Mouse (Mus musculus) monocyte, adult 5-6 weeks (primary cell): ENCODE results near the gene Uqcrc1. TPM values are rescaled to one million over a fixed set of nuclear protein-coding genes. Genes with fewer than 3 reads are reported as not detected.

Experiments
- ATAC-seq: fragments of 153-309, 156-312 bp; replicated peaks from 2 replicates; pipeline ENCODE4 v1.8.0; 2017; ENCODE audit warnings: mild to moderate bottlenecking; ENCODE audit not compliant: low TSS enrichment, insufficient number of reproducible peaks, severe bottlenecking, poor library complexity, low FRiP score
- total RNA-seq: library from RNA; stranded (forward); fragments of 200-1000, 200-491, 200-594 nt; gene quantifications from 3 replicates; pipeline ENCODE4 v1.2.3, GENCODE M21; 2017

Gene Uqcrc1
- total RNA-seq: 130 to 173 TPM (median 135 TPM) in 3 replicates

DNA sequence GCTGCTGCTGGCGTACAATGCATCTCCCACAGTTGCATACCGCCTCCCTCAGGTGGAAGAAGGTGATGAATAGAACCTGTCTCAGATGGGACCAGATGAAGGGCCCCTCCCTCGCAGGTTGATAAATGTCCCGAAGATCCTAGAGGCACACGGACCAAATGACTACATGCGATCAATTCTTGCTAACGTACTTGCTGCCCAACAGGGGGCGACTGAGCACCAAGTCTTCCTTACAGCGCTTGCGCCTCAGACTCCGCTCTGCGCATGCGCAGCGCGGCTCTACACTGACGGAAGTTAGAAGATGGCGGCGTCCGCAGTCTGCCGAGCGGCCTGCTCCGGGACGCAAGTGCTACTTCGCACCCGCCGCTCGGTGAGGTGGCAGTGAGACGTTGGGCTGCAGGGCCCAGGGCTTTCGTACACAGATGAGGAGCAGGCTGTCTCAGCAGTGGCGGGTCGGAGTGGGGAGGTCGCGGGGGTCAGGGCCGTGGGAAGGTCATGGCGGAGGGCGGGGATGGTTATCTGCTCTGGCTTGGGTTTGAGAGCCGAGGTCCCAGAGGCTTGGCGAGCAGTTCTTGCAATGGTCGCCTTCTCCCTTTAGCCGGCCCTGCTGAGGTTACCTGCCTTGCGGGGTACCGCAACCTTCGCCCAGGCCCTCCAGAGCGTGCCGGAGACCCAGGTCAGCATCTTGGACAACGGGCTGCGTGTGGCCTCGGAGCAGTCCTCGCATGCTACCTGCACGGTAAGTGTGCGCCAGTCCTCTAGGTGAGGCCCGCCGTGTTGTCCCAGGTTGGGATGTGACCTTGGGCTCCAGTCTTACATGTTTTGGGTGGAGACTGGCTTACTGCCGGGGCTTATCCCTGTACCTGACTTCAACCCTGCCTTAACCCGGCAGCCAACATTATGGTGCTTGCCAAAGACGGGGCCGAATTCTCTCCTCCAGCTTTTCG is at the start of gene Uqcrc1:
Gene Uqcrc1 (plus strand): TSS at position 216 of the 947 bp plus-strand sequence.
- peak; percentile 97 for ATAC-seq

DNA sequence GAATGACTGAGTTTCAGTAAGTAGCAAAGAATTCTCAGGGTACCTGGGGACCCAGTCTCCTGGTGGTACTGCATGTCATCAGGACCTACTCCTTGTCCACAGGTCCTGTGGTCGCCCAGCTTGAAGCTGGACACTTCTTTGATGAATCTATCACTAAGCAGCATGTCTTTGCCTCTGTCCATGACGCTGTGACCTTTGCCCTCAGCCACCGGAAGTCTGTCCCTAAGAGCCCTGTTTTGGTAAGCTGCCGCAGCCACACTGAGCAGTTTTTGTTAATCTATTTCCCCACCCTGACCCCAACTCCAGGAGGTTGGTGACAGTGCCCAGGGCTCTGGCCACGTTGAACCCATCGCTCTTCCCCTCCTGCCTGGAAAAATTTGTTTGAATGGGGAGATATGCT is 24.1 kb upstream of the Uqcrc1 start:
- ATAC-seq: no peak

DNA sequence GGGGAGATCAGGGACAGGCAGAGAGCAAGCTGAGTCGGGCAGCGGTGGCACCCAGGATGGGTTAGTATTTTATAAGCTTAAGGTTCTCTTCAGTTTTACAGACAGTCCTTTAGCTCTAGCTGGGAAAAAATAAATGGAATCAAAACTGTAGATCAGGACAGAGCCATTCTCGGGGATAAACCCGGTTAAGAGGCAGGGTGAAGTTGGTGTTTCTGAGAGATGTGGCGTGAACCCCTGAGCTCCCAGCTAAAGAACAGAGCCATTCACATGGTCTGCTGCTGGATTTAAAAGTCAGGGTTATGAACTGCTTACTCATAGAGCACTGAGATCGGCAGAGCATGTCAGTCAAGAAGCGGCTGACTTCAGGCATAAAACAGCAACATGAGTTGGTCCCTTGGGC is 23.3 kb upstream of the Uqcrc1 start:
- ATAC-seq: no peak

DNA sequence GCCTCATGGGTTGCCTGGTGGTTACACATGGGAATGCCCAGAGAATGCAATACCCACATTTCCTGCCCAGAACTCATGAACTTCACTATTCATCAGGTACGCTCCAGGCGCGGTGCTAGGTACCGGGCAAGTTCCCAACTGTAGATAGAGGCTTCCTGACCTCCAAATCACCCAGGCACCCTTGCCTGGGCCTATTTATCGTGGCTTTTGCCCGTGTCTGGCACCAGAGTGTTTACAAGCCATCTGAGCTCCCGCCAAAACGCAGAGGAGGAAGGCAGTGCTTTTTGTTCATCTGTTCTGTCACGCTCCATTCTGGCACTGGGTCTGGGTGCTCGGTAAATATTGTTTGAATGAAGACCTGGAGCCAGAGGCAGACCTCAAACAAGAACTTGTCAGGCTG is 22.8 kb upstream of the Uqcrc1 start:
- ATAC-seq: no peak

DNA sequence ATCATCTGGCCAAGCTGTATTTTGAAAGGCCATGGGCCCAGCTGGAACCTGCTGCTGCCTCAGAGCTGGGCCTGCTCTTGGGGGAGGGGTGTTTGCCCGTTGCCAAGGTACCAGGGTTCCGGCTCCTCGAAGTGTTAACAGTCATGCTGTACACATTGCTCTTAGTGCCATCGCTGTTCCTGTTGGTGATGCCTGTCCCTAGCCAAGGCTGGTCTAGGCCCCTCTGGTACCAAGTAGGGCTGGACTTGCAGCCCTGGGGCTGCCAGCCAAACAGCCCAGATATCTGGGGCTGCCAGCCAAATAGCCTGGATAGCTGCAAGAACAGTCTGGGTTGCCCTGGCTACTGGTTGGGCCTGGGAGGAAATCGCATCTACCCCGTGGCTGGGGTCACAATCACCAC is 21.9 kb upstream of the Uqcrc1 start, which contains the start of gene Tmem89:
Gene Tmem89 (plus strand): TSS at position 129 of the 400 bp plus-strand sequence.
- no peak for ATAC-seq

DNA sequence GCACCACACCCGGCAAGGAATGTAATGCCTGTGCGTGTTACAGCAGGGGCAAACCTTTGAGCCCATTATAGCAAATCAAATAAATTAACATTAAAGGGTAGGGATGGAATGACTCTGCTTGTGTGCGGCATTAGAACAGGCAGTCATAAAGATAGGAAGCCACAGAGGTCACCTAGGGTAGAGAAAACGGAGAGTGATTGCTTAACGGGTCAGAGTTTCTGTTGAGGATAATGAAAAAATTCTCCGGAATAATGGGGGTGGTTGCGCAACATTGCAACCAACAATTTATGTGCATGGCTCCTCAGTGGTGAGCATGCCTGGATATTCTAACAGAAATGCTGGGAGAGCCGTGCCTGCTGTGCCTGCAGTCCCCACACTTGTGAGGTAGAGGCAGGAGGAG is 10.5 kb upstream of the Uqcrc1 start:
- ATAC-seq: no peak

DNA sequence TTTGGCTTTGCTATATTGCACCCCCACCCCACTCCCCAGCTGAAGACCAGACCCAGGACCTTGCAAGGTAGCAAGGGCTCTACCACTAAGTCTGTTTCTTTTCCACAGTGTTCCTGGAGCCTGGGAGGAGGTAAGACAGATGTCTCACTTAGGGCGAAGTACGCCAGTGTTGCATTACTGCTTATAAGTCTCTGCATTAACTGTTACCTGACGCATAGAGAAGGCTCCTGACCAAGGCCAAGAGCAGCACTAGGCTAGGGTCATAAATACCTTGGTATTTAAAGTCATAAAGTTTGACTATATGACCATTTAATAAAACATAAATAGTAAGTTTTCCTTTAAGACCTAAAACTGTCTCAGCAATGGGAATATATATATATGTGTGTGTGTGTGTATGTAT is 8.0 kb upstream of the Uqcrc1 start:
- ATAC-seq: no peak

DNA sequence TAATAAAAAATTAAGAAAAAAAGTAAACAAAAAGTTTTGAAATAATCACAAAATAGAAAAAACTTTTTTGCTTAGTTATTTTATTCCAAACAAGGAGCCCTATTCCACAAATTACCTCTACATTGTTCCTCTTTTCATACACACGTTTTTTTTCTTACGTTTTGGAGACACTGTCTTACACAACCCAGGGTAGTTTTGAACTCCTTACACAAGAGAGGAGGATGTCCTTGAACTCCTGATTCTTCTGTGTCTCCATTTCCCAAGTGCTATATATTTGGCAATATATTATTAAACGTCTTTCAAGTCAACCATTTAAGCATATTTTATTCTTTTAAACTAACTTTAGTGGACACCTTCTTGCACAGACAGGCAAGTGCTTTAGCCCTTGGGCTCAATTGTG is 442 bp upstream of the Uqcrc1 start:
- ATAC-seq: no peak

DNA sequence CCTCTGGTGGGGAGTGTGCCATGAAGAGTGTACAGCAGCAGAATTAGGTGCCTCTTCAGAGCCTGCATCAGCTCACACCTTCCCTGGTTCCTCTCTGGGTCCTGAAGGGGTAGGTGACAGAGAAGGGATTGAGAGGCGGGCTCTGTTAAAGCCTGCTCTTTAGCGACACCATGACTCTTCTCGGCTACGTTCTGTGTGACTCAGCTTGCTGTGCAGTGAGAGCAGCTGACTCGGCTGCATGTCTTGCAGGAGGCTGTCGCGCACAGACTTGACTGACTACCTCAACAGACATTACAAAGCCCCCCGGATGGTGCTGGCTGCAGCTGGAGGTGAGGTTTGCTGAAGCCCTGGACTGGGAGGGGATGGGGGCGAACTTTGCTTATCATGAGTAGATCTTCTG is 8.7 kb downstream of the Uqcrc1 start:
- ATAC-seq: no peak

DNA sequence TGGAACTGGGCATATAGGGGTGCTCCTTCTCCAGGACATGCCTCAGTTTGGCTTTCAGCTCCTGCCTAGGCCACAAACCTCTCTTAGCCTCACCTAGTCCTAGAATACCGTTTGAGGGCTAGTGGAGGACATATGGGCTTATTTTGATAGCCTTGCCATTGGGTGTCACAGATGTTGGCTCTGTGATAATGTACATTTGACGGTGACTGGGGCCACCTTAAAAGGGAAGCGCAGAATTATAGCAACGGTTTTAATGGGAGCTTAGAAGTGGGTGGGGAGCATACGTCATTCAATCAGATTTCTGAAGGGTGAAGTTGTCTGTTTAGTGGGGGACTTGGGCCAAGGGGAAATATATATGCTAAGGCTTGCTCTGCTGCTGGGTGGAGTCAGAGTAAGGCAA is 9.2 kb downstream of the Uqcrc1 start:
- no peak for ATAC-seq

DNA sequence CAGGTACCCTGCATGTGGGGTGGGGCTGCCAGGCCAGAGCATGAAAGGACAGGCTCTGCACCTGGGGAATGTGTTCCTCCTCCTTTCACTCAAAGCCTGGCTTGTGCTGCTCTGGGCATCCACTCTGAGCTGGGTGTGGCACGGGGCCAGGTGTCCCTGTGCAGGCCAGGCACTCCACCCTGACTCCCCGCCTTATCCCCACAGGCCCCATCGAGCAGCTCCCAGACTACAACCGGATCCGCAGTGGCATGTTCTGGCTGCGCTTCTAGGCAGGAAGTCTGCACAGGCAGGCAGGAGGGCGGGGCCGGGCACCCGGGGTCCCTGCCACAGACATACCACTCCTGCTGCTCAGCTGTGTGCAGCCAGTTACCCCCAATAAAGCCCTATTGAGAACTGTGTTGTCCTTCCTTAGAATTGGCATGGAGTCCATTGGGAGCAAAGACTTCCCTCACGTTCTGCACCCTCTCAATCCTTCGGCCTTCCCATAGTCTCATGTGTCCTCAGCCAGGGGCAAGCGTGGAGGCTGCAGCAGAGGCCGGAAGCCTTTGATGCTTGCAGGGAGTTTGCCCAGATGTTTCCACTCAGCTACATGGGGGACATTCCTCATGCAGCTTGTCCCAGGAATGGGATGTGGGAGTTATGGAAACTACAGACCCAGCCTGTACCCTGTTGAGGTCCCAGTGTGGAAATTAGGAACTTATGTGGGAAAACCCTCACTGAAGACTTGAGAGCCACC is 13.0 kb downstream of the Uqcrc1 start:
- ATAC-seq: no peak

DNA sequence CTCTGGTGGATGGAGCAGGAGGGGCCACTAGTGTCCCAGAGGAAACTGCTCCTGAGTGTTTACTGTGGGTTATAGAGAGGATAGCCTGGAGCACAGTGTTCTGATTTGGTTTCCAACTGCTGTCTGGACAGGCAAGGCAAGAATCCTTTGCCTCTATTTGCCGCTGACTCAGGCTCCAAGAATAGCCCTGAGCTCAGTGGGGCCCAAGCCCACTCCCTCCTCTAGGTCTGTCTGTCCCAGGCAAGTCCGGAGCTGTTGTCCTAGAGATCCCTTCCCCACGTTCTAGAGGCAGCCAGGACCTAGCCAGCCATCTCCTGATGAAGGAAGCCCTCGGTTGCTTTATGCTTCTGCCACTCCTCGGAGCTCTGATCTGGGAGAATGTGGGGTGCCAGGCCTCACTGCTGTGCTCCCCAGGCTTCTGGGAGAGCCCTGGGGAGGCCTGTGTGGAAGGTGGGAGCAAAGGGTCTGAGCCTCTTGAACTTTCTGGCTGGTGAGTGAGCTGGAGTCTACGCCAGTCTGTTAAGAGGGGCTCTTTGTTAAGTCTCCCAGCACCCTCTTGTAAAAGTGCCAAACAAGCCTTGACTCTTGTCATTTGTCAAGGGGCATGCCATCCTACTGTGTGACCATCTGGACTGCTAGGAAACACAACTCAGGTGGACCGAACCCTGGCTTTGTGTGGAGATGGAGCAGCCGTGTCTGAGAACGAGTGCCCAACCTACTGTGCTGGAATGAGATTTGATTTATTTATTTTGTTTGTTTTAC is 13.7 kb downstream of the Uqcrc1 start:
- no peak for ATAC-seq

DNA sequence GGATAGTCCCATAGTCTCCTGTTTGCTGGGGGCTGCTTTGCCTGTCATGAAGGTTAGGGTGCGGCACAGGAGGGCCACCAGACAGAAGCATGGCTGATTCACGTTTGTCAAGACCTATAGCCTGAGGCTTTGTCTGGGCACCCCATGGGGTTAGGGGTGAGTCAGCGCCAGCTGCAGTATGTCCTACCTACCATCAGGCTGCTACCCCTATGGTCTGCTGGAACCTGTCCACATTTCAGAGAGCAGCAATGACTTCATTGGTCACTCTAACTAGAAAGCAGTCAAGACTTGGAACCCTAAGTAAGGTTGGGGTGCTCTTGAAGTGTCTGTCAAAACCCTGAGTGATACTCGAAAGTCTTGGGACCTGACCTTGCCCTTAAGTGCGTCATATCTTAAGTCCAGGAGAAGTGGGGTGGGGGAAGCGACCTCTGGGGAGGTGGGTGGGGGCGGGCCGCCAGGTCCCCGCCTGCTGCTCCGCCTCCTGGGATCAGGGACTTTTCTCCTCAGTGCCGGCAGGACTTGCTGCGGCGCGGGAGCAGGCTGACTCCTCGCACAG is 16.7 kb downstream of the Uqcrc1 start, which contains the start of gene Col7a1:
Gene Col7a1 (plus strand): TSS at position 506 of the 556 bp plus-strand sequence.
- no peak for ATAC-seq

DNA sequence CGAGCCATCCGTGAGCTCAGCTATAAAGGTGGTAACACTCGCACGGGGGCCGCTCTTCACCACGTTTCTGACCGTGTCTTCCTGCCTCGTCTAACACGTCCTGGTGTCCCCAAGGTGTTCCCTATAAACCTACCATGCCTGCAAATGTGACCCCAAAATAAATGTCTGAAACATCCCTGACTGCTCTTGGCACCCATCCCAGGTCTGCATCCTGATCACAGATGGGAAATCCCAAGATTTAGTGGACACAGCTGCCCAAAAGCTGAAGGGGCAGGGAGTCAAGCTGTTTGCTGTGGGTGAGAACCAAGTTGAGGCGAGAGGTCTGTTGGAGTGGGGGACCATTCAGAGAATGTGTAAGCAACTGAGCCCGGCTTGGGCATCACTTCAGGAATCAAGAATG is 18.8 kb downstream of the Uqcrc1 start:
- ATAC-seq: no peak

DNA sequence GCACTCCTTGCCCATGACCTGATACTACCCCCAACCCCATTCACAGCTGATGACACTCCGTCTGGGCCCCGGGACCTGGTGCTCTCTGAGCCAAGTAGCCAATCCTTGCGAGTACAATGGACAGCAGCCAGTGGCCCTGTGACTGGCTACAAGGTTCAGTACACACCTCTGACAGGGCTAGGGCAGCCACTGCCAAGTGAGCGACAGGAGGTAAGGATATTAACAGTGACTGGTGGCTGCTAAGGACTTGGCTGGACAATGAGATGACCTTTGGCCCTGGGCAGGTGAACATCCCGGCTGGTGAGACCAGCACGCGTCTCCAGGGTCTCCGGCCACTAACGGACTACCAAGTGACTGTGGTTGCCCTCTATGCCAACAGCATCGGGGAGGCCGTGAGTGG is 19.4 kb downstream of the Uqcrc1 start:
- ATAC-seq: no peak

DNA sequence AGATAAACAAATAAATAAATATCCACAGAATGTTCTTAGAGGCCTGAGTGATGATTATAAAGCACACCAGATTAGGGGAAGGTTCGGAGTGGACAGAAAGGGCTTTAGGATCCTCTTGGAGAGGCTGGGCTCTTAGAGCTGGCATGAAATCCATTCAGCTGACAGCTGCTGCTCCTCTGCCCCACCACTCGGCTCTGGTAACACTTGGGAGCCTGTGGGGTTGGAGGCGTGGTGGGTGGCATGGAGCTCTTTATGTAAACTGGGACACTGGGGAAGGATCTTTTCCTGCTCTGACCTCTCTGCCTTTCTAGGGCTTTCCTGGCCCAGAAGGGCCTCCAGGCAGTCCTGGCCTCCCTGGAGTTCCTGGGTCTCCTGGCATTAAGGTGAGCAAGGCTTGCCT is 27.1 kb downstream of the Uqcrc1 start:
- no peak for ATAC-seq

DNA sequence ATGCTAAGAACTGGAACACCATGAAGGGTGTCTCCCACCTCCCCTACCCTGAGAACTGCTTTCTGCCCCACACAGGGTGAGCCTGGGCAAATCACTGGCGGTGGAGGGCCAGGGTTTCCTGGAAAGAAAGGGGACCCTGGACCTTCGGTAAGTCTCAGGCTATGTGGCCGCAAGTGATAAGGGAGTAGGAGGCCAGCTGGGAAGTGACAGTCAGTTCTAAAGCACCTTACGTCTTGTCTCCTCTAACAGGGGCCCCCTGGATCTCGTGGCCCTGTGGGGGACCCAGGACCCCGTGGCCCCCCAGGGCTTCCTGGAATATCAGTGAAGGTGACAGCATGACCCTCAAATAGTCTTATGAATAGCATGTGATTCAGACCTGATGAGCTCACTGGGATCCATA is 27.9 kb downstream of the Uqcrc1 start:
- no peak for ATAC-seq

DNA sequence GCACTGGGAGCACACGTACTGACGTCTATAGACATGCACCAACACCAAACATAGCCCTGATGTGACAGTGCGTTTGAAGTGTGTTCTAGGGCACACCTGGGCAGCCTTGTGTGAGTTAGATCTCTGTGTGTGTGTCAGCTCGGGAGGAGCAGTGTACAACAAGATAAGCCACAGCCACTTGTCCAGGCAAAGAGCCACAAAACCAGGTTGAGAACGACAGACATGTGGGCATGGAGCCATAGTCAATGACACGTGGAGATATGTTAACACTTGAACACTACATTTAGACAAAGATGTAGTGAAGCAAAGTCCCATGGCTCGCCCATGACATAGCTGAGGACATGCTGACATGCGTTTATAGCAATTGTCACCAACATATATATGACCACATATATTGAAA is 34.2 kb downstream of the Uqcrc1 start:
- ATAC-seq: no peak

DNA sequence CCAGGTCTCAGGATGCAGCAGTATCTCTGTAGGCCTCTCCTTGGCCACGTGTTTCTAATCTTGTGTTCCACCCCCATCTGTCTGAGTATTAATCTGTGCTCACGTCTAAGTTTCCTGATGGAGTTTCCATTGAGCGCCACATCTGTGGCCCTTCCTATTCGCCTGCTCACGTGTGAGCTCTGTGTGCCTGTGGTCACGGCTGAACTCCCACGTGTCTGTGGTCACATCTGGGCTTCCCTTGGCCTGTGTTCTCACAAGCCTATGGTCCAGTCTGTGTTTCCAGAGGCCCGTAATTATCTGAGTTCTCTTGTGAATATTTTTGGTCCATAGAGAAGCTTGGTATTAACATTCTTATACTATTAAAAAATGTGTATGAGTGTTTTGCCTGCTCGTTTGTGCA is 40.0 kb downstream of the Uqcrc1 start:
- no peak for ATAC-seq
